Mouse (Mus musculus) cerebellum, postnatal 14 days (tissue): ENCODE results near the gene Dnah17.

Source experiments
- DNase-seq, 2 experiments: peaks; one replicate each; pipeline ENCODE4 v3.0.0; 2021; ENCODE audit warnings: mixed read lengths in 2 of 2

Gene Dnah17

DNA sequence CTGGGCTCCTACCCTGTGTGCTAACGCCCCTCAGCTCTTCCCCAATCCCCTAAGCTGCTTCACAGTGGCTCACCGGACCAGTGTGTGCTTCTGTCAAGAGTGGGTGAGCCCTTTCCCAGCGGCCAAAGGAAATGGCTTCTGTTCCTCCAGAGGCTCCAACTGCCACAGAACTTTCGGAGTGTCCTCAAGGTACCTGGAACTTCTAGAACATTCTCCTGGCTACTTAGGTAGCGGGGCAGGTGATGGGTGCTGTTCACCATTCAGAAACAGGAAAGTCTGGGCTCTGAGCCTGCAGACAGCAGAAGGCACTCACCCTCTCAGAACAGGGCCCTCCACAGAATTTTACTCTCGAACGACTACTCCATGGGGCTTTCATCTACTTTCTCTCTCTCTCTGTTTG is at the start of gene Dnah17:
Gene Dnah17 (minus strand): TSS at position 101 of the 400 bp plus-strand sequence.
- no peak for DNase-seq

- DNase-seq, result no peak
Measured at GRCm38 (mm10) chr11:118180199-118180598, 49.8 kb upstream of the Dnah17 start.

DNA sequence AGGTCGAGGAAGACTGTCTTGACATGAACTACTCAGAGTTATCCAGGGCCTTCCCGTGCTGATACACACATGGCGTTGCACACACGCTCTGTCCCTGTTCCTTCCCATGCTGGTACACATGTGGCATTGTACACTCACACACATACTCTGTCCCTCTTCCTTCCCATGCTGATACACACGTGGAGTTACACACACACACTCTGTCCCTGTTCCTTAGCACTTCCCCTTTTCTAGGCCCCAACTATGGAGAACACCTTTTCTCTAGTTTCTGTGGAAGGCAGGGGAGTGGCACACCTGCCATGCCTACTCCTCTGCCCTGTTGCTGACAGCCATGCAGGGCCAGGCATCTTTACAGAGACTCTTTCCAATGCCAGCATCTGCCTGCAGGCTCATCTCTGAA is 47.8 kb upstream of the Dnah17 start:
- no peak for DNase-seq

- no peak for DNase-seq
Measured at GRCm38 (mm10) chr11:118174752-118175151, 44.3 kb upstream of the Dnah17 start.

DNA sequence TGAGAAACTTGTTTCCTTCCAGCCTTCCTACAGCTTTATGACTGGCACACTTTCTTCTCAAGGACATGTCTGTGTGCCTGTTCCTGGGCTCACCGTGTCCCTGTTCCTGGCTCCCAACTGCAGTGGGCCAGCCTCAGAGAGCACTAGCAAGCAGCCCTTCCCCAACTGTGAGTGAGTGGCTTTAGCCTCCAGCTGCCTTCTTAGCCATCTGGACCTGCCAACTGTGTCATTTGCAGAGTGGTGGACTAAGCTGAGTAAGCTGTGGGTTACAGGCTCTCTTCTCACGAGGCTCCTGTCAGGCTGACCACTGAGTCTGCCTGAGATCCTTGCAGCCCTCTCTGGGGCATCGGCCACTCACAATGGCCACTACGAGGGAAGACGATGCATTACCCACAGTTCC is 42.3 kb upstream of the Dnah17 start:
- no peak for DNase-seq

DNA sequence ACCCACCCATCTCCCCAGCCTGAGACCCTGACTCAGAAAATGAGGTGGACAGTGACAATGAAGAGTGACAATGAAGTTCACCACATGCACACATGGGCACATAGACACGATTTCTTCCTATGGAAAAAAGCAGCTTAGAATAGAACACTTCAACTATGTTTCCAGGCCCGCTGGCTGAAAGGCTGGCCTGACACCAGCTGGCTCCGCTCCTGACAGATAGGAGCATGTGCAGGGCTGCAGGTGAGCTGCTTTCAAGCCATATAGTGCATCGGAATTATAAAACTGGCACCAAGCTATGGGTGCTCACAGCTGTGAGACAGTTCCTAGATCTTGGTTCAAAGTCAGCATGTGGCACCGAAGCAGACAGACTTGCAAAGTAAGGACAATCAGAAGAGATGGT is 39.9 kb upstream of the Dnah17 start:
- DNase-seq, result peak; percentile 71 to 72

DNA sequence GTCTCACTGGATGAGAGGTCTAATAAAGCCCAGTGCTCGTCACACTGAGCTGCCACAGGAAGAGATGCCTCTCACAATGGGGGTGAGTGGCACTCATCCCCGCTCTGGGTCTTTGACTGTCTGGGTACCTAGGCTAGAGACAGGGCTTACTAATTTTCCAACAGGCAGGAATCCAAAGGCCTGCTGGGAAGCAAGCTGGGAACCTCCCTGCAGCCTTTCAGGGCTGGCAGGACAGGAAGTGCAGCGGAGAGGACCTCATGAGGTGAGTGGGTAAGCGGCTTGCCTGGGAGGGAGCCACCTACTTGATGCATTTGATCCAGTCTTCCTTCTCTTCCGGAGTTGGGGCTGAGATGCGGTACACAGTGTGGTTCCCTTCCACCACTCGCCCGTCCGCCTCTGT is 38.3 kb upstream of the Dnah17 start:
- DNase-seq, result no peak

DNA sequence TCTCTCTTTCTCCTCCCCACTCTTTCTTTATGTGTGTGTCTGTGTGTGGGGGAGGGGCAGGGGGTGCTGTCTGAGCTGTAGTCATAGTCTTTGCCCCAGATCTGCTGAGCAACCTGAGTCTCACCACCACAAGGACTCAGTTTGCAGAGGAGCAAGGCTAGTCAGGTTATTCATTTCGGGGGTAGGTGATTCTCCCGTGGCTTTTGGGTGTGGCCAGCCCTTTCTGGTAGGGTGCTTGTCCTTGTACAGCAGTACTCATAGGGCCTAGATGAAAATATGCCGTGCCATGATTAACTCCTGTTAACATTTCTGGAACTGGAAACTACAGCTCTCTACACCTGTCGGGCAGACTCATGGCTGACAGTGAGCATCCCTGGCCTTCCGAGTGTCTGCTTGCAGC is 36.2 kb upstream of the Dnah17 start:
- DNase-seq, result no peak

DNA sequence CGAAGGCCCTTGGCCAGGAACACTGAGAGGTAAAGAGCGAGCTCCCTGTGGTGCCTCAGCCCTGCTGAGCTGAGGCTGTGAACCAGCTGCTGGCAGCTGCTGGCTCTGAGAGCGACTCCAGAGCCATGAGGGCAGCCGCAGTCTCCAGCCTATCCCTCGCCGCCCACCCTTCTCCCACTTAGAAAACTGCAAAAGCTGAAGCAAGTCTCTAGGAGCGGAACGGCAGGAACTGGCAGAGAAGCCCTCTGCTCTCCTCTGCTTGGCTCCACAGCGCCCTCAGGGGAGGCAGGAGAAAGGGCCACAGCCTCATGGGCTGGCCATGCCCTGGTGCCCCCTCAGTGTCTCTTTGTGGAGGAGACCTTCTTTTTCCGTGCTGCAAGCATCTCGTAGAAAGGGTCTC is 35.2 kb upstream of the Dnah17 start:
- DNase-seq, result peak in 1 of 2 experiments; percentile 50

DNA sequence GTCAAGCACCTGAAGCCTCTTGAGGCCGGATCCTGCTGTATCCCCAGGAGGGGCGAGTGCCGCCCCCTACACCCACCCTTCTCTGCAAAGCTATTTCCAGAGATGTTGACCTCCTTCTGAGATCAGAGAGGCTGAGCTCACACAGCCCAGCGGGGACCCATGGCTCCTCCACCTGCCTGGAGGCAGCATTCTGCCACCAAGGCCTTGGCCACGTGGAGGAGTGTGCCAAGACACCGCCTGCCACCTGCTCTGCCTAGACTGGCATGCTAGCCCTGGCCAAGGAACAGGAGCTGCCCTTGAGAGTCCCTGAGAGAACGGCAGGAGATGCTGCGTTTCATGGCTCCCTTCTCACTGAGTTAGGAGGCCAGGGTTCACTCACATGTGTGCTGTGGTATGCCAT is 34.1 kb upstream of the Dnah17 start:
- DNase-seq, result peak; percentile 86 to 88

DNA sequence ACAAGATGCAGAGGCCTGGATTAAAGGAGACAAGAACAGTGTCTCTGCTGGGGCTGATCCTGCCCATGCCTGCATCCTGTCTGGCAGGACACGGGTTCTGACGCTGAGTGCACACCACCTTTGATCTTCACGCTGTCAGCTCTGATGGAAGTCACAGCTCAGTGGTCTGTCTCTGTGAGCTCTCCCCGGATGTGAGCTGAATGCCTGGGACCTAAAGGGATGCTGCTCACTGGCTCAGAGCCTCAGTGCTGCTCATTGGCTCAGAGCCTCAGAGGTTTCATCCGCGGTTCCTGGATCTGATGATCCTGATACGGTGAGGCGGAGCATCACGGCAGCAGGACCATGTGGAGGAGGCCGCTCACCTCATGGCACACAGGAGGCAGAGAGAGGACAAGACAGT is 31.8 kb upstream of the Dnah17 start:
- peak; percentile 47 to 51 for DNase-seq

- DNase-seq, result no peak
Measured at GRCm38 (mm10) chr11:118161240-118161639, 30.8 kb upstream of the Dnah17 start.

GRCm38 (mm10) chr11:118160763-118161162 is 30.3 kb upstream of the Dnah17 start:
- DNase-seq, result no peak

DNA sequence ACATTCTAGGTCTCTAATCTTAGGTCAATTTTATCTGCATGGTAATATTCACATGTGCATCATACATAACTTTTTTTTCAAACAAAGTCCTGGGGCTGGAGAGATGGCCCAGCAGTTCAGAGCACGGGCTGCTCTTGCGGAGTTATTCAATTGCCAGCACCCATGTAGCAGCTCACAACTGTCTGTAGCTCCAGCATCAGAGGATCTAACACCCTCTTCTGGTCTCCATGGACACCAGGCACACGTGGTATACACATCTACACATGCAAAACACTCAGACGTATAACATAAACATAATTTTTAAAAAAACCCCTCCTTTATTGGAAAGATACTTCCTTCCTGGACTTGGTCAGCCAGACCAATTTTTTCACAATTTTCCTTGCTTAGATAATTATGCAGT is 28.3 kb upstream of the Dnah17 start:
- DNase-seq, result no peak

- DNase-seq, result no peak
Measured at GRCm38 (mm10) chr11:118156480-118157060, 26.1 kb upstream of the Dnah17 start.

DNA sequence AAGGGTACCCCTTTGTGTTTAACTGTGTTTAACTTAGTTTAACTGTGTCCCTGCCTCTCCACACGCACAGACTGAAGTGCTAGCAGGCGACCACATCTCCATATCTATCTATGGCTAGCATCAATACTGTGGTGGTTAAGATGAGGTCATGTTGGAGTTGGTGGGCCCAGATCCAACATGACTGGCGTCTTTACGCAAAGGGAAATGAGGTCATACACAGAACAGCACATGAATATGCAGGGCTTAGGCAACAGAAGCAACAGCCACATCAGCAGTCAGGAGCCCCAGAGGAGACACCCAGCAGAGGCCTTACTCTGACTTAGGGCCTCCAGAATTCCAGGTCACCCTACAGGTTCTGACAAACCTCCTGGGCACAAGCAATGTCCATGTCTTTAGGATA is 22.5 kb upstream of the Dnah17 start:
- no peak for DNase-seq

- DNase-seq, result no peak
Measured at GRCm38 (mm10) chr11:118151423-118152180, 21.2 kb upstream of the Dnah17 start.

DNA sequence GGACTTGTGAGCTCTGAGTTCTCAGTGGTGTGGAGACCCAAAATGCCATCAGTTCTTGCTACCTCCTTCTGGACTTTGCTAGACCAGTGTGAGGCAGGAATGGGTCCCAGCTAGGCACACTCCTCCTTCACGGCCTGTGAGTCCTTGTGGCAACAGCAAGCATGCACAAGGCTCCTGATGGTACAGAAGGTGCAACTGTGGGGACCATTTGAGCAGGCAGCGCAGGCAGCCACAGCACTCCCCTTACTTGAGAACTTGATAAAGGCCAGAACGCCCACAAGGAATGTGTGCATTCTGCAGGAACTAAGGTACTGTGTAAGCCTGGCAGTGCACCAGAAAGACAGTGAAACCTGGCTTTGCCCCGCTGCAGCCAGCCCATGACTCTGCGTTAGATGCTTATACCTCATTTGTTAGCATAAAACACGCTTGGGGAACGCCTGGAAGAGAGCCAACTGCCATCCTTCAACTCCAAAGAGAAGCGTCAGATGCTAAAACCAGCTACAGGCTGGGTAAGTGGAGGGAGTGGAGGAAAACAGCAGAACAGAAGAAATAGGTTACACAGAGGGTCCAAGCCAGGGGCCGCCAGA is 19.8 kb upstream of the Dnah17 start:
- DNase-seq, result peak; percentile 53 to 75

- DNase-seq, result no peak
Measured at GRCm38 (mm10) chr11:118147877-118148637, 17.6 kb upstream of the Dnah17 start.

DNA sequence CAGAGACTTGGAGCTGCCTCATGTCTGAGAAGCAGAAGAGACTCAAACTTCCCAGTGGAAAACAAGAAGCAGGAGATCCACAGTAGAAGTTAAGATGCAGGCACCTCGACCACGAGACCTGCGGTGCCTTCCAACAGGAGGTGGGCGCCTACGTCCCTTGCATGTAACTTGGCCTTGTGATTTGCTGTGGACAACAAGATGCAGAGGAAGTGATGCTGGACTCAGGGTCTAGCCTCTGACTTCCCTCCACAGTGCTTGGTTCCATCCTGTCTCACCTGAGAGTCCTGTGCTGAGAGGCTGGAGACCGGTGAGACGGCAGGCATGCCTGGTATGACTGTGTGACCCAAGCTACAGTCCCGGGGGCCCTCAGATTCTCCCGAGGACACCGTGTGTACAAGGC is 16.0 kb upstream of the Dnah17 start:
- no peak for DNase-seq

- DNase-seq, result no peak
Measured at GRCm38 (mm10) chr11:118145771-118146351, 15.4 kb upstream of the Dnah17 start.

DNA sequence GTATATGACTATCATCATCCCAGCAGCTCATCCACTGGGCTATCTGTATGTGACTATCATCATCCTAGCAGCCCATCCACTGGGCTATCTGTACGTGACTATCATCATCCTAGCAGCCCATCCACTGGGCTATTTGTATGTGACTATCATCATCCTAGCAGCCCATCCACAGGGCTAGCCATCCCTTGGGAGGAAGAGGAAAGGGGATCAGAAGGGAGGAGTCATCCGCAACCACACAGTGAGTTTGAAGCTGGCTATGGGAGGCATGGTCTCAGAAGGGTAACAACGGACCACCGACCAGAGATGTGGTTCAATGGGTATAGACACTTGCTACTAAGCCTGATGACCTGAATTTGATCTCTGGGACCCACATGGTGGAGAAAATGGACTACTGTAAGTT is 14.7 kb upstream of the Dnah17 start:
- DNase-seq, result no peak

- no peak for DNase-seq
Measured at GRCm38 (mm10) chr11:118143731-118144130, 13.3 kb upstream of the Dnah17 start.
